ENCODE assay signal across 22 mouse cellular contexts in genomic region chr8:117576291-117576785, GRCm38 (mm10).
"Had no signal": no experiment of that assay in that cellular context is flagged by ENCODE, and none has a peak within 500 bp of the region (broad histone marks: within the 10 kb centered on the region; RNA-seq: fewer than 3 reads in every experiment).

No protein-coding gene starts in this region.

- H3K9ac ChIP-seq: liver, postnatal 0 days; lung, embryonic 15.5 days; midbrain, embryonic 12.5 days; neural tube, embryonic 13.5 days; neural tube, embryonic 15.5 days; stomach, embryonic 15.5 days had no signal

- H3K36me3 ChIP-seq: lung, embryonic 15.5 days; midbrain, embryonic 12.5 days; neural tube, embryonic 13.5 days; neural tube, embryonic 15.5 days; stomach, embryonic 15.5 days had no signal

- H3K4me3 ChIP-seq: lung, embryonic 15.5 days; megakaryocyte, embryonic 14.5 days; midbrain, embryonic 12.5 days; neural tube, embryonic 13.5 days; neural tube, embryonic 15.5 days; stomach, embryonic 15.5 days had no signal

- H3K4me1 ChIP-seq: lung, embryonic 15.5 days; neural tube, embryonic 13.5 days; neural tube, embryonic 15.5 days; stomach, embryonic 15.5 days had no signal

- DNase-seq: liver, postnatal 0 days; lung, adult 2 months; lung, postnatal 14 days; lung, postnatal 36 days; midbrain, embryonic 14.5 days; retina, postnatal 1 day; right cerebral cortex, adult 18-20 months; right cerebral cortex, postnatal 25 days; right cerebral cortex, postnatal 4 days; spleen, adult 18-20 months; thymus, adult 2 months; thymus, postnatal 25 days; thymus, postnatal 4 days had no signal

- ATAC-seq: liver, postnatal 0 days; lung, postnatal 0 days had no signal

- H3K27me3 ChIP-seq: lung, embryonic 15.5 days; megakaryocyte, embryonic 14.5 days; midbrain, embryonic 12.5 days; neural tube, embryonic 13.5 days; neural tube, embryonic 15.5 days; stomach, embryonic 15.5 days had no signal

- H3K27ac ChIP-seq: lung, embryonic 15.5 days; macrophage; midbrain, embryonic 12.5 days; neural tube, embryonic 13.5 days; neural tube, embryonic 15.5 days; stomach, embryonic 15.5 days; stomach, postnatal 0 days had no signal

- H3K4me2 ChIP-seq: lung, embryonic 15.5 days; midbrain, embryonic 12.5 days; neural tube, embryonic 13.5 days; neural tube, embryonic 15.5 days; stomach, embryonic 15.5 days had no signal

- H3K9me3 ChIP-seq: lung, embryonic 15.5 days; megakaryocyte, embryonic 14.5 days; midbrain, embryonic 12.5 days; neural tube, embryonic 13.5 days; neural tube, embryonic 15.5 days; stomach, embryonic 15.5 days had no signal
